Mouse (Mus musculus) brain, adult 2 months (tissue): Measurements from ENCODE around the gene Cylc2.

Experiments used
- DNase-seq: peaks from one replicate; pipeline ENCODE4 v3.0.0; 2011; ENCODE audit warnings: low read depth, low spot score

The Cylc2 gene

DNA sequence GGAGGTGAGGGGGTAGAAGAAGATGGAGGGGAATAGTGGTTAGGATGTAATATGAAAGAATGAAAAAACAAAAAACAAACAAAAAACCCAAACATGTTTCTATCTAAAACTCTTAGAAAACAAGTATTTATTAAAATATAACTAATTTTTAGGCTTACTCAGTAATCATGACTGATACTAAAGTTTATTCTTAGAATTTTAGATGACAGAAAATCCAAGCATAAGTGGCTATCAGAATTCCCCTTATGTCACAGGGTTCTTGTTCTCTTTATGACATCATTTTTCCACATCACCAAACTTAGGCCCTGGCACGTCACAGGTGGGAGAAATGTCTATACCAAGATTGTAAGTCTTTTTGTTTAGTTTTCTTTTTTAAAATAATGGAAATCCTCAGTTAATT is at the start of gene Cylc2:
Gene Cylc2 (plus strand): TSS at position 301 of the 400 bp plus-strand sequence.
- DNase-seq, result no peak
